In genomic region chr14:60735848-60736547, GRCm38 (mm10) we compare ENCODE assay signal across 9 mouse cellular contexts. TPM values are rescaled to one million over a fixed set of nuclear protein-coding genes. Genes with fewer than 3 reads are reported as not detected.
DNase-seq lines count a peak whose midpoint lies in the region; ATAC-seq lines count a peak whose summit lies in the region.
"Had no signal": no experiment of that assay in that cellular context is flagged by ENCODE, and none has a peak within 500 bp of the region (broad histone marks: within the 10 kb centered on the region; RNA-seq: fewer than 3 reads in every experiment).

No protein-coding gene starts in this region.

- no peaks in the 10 kb centered on the region for H3K27me3 ChIP-seq in heart, embryonic 11.5 days (ENCODE audit: control insufficient read depth, insufficient read depth, low read length)
- H3K27me3 ChIP-seq in hindbrain, embryonic 14.5 days (ENCODE audit: control insufficient read depth, insufficient read depth, low read length) = no peaks in the 10 kb centered on the region
- no peaks in the 10 kb centered on the region for H3K27me3 ChIP-seq in midbrain, embryonic 12.5 days

- no peak for DNase-seq in heart, adult 8-10 months (ENCODE audit: low spot score)
- DNase-seq in T-cell, adult 2 months (ENCODE audit: low spot score) = peak; percentile 45
- no peak for DNase-seq in hindbrain, embryonic 14.5 days (ENCODE audit: low spot score)
- no peak for DNase-seq in gastrocnemius, adult 8-10 months (ENCODE audit: low spot score in 2 of 2)
- DNase-seq in urinary bladder, postnatal 4 days (ENCODE audit: low spot score in 2 of 2) = no peak

- H3K36me3 ChIP-seq in heart, embryonic 11.5 days (ENCODE audit: control insufficient read depth, insufficient read depth, low read length) = no peaks in the 10 kb centered on the region
- H3K36me3 ChIP-seq in hindbrain, embryonic 14.5 days (replicated peaks; ENCODE audit: control insufficient read depth, insufficient read depth) = no peaks in the 10 kb centered on the region
- no peaks in the 10 kb centered on the region for H3K36me3 ChIP-seq in midbrain, embryonic 12.5 days

- H3K4me1 ChIP-seq in heart, embryonic 11.5 days (ENCODE audit: control insufficient read depth, insufficient read depth, low read length) = peaks cover 72% of the 10 kb centered on the region
- H3K4me1 ChIP-seq in hindbrain, embryonic 14.5 days (replicated peaks; ENCODE audit: control insufficient read depth, insufficient read depth, low read length) = peaks cover 42% of the 10 kb centered on the region
- H3K4me1 ChIP-seq in midbrain, embryonic 12.5 days = peaks cover 71% of the 10 kb centered on the region

- peak overlapping the region; percentile 96 for H3K27ac ChIP-seq in heart, embryonic 11.5 days (ENCODE audit: low read depth, low read length)
- peak overlapping the region; percentile 74 for H3K27ac ChIP-seq in hindbrain, embryonic 14.5 days
- peak overlapping the region; percentile 74 for H3K27ac ChIP-seq in midbrain, embryonic 12.5 days (replicated peaks)

- peak overlapping the region; percentile 66 for H3K4me2 ChIP-seq in heart, embryonic 11.5 days
- H3K4me2 ChIP-seq in hindbrain, embryonic 14.5 days (replicated peaks) = 0 out of 2 replicates have a peak overlapping the region, but pooled peaks have one; percentile 6
- H3K4me2 ChIP-seq in midbrain, embryonic 12.5 days (replicated peaks) = no peak overlapping the region

- no peak overlapping the region; the same call in 1 of the 2 replicates for H3K4me3 ChIP-seq in heart, embryonic 11.5 days (ENCODE audit: low read depth, low read length)
- H3K4me3 ChIP-seq in hindbrain, embryonic 14.5 days (replicated peaks; ENCODE audit: low read length) = no peak overlapping the region
- no peak overlapping the region for H3K4me3 ChIP-seq in midbrain, embryonic 12.5 days

- ATAC-seq in heart, embryonic 11.5 days (replicated peaks; ENCODE audit: insufficient number of reproducible peaks, low FRiP score, low TSS enrichment) = no peak
- ATAC-seq in hindbrain, embryonic 14.5 days (ENCODE audit: low FRiP score) = no peak
- no peak for ATAC-seq in midbrain, embryonic 12.5 days (ENCODE audit: low FRiP score, low read depth)
- ATAC-seq in inflammation-experienced regulatory T-cells, adult 6 months = no peak

- WGBS in heart, embryonic 11.5 days (ENCODE audit: insufficient replicate concordance) = 38% methylated on average over 13 of the region's 13 CpGs
- 54% methylated on average over 13 of the region's 13 CpGs for WGBS in hindbrain, embryonic 14.5 days
- WGBS in midbrain, embryonic 12.5 days = 60% methylated on average over 13 of the region's 13 CpGs

- no peaks in the 10 kb centered on the region for H3K9me3 ChIP-seq in heart, embryonic 11.5 days (replicated peaks; ENCODE audit: control insufficient read depth, low read length)
- H3K9me3 ChIP-seq in hindbrain, embryonic 14.5 days (ENCODE audit: control insufficient read depth, low read length) = no peaks in the 10 kb centered on the region
- H3K9me3 ChIP-seq in midbrain, embryonic 12.5 days = no peaks in the 10 kb centered on the region

- peak overlapping the region; percentile 65 for H3K9ac ChIP-seq in heart, embryonic 11.5 days (ENCODE audit: low read depth, low read length)
- peak overlapping the region; percentile 19; the same call in 1 of the 2 replicates for H3K9ac ChIP-seq in hindbrain, embryonic 14.5 days
- no peak overlapping the region for H3K9ac ChIP-seq in midbrain, embryonic 12.5 days (replicated peaks)

RNA-seq across cellular contexts. Expression of gene C1qtnf9, which starts 31.9 kb away (rescaled TPM):
- polyA plus RNA-seq in heart, embryonic 11.5 days (2014; fragmentation: Nextera tagmentation; extraction: Ambion mirVana) = not detected in 2 replicates
- 10 to 100 TPM; 39.4 to 49.7 (median 43.6) TPM for total RNA-seq in heart, adult 8-10 months (2022)
- not detected in 2 replicates for polyA plus RNA-seq in hindbrain, embryonic 14.5 days (2014; fragmentation: Nextera tagmentation; extraction: Ambion mirVana)
- 0.12 and 0.20 TPM in 2 replicates for polyA plus RNA-seq in midbrain, embryonic 12.5 days (2016; fragmentation: Nextera tagmentation; extraction: Ambion mirVana)
- under 1 TPM in 1 of 3 experiments, not detected in 2; 0.30 TPM for polyA plus RNA-seq in inflammation-experienced regulatory T-cells, adult 6 months (2017; shearing (Covaris generic))
- 10 to 100 TPM; 11.8 to 23.1 (median 15.8) TPM for total RNA-seq in gastrocnemius, adult 8-10 months (2022)
- polyA plus RNA-seq: C2C12 had no signal

RNA-seq across cellular contexts. Expression of gene Mipep, which starts 48.4 kb away (rescaled TPM):
- 26.0 and 29.9 TPM in 2 replicates for polyA plus RNA-seq in heart, embryonic 11.5 days (2014; fragmentation: Nextera tagmentation; extraction: Ambion mirVana)
- 10 to 100 TPM; 70.6 to 75.9 (median 73.6) TPM for total RNA-seq in heart, adult 8-10 months (2022)
- polyA plus RNA-seq in hindbrain, embryonic 14.5 days (2014; fragmentation: Nextera tagmentation; extraction: Ambion mirVana) = 21.2 and 26.2 TPM in 2 replicates
- 22.6 and 24.1 TPM in 2 replicates for polyA plus RNA-seq in midbrain, embryonic 12.5 days (2016; fragmentation: Nextera tagmentation; extraction: Ambion mirVana)
- polyA plus RNA-seq in inflammation-experienced regulatory T-cells, adult 6 months (2017; shearing (Covaris generic)) = 1 to 10 TPM; 1.7 to 2.1 (median 1.9) TPM
- total RNA-seq in gastrocnemius, adult 8-10 months (2022) = 10 to 100 TPM; 35.0 to 37.7 (median 36.3) TPM
